Mouse (Mus musculus): ENCODE results near the gene Lrrtm4. TPM values are rescaled to one million over a fixed set of nuclear protein-coding genes. Genes with fewer than 3 reads are reported as not detected.

Lrrtm4 gene
- polyA plus RNA-seq, 1 experiment from 2014 or later: 0.90 TPM

GRCm38 (mm10) chr6:80352307-80352706, 333.6 kb downstream of the Lrrtm4 start:
- Histone ChIP-seq H3K4me3 (replicated peaks) (no peak overlapping the region), H3K36me3 (no peaks in the 10 kb centered on the region), H3K4me1 (replicated peaks) (no peaks in the 10 kb centered on the region), H3K27ac (no peak overlapping the region), H3K9me3 (no peaks in the 10 kb centered on the region), H3K27me3 (replicated peaks) (no peaks in the 10 kb centered on the region), H3K9ac (no peak overlapping the region), H3K4me2 (replicated peaks) (no peak overlapping the region)
- ATAC-seq: no peak
- 89% methylated on average over 1 of the region's 1 CpGs for WGBS

GRCm38 (mm10) chr6:80357092-80357491, 338.4 kb downstream of the Lrrtm4 start:
- 72% methylated on average over 1 of the region's 1 CpGs for WGBS
- no peaks in the 10 kb centered on the region for H3K36me3 ChIP-seq
- H3K27ac ChIP-seq: no peak overlapping the region
- H3K4me1 ChIP-seq (replicated peaks): no peaks in the 10 kb centered on the region
- H3K9me3 ChIP-seq: no peaks in the 10 kb centered on the region
- no peak overlapping the region for H3K4me2 ChIP-seq (replicated peaks)
- ATAC-seq: no peak
- H3K27me3 ChIP-seq (replicated peaks): no peaks in the 10 kb centered on the region
- no peak overlapping the region for H3K4me3 ChIP-seq (replicated peaks)
- H3K9ac ChIP-seq: no peak overlapping the region

DNA sequence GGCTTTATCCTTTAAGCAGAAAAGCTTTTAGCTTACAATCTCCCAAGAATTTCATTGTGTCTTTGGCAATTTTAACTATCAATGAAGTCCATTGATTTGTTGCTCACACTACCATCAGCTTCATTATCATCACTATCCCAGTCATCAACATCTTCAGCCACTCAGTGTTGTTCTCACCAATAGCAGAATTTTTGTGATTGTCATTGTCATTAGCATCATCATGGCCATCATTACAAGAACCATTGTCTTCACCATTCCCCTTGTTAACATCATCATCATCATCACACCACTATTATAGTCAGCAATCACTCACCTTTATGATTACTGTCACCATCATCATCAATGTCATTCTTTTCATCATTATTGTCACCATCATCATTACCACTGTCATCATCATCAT, 344.9 kb downstream of the Lrrtm4 start:
- no peak overlapping the region for H3K9ac ChIP-seq
- H3K27me3 ChIP-seq (replicated peaks): no peaks in the 10 kb centered on the region
- H3K4me2 ChIP-seq (replicated peaks): no peak overlapping the region
- H3K9me3 ChIP-seq: no peaks in the 10 kb centered on the region
- H3K4me3 ChIP-seq (replicated peaks): no peak overlapping the region
- H3K36me3 ChIP-seq: no peaks in the 10 kb centered on the region
- H3K4me1 ChIP-seq (replicated peaks): no peaks in the 10 kb centered on the region
- ATAC-seq: no peak
- no peak overlapping the region for H3K27ac ChIP-seq

GRCm38 (mm10) chr6:80366532-80366931, 347.9 kb downstream of the Lrrtm4 start:
- Histone ChIP-seq H3K9ac (no peak overlapping the region), H3K27ac (no peak overlapping the region), H3K36me3 (no peaks in the 10 kb centered on the region), H3K27me3 (replicated peaks) (no peaks in the 10 kb centered on the region), H3K4me2 (replicated peaks) (no peak overlapping the region), H3K4me3 (replicated peaks) (no peak overlapping the region), H3K9me3 (no peaks in the 10 kb centered on the region), H3K4me1 (replicated peaks) (no peaks in the 10 kb centered on the region)
- 74% methylated on average over 4 of the region's 4 CpGs for WGBS
- no peak for ATAC-seq

DNA sequence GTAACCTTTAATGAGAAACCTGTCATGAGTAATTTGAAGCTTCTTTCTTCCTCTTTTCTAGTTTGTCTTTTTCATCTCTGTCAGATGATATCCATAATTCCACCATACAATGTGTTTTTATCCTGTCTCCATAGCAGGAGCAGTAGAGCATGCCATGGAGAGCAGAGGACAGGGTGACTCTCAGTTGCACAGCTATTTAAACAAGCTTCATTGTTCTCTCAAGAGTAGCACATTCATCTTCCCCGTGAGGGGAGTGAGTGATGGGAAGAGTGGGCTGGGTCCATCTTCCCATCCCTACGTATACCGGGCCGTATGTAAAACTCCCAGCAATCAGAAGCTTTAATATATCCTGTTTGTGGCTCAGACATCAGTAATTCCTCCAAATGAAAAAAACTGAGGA, 370.9 kb downstream of the Lrrtm4 start:
- Histone ChIP-seq H3K4me3 (replicated peaks) (no peak overlapping the region), H3K9ac (no peak overlapping the region), H3K4me2 (replicated peaks) (no peak overlapping the region), H3K27ac (no peak overlapping the region), H3K9me3 (no peaks in the 10 kb centered on the region), H3K27me3 (replicated peaks) (no peaks in the 10 kb centered on the region), H3K4me1 (replicated peaks) (no peaks in the 10 kb centered on the region), H3K36me3 (no peaks in the 10 kb centered on the region)
- WGBS: 70% methylated on average over 4 of the region's 4 CpGs
- ATAC-seq: no peak

- no peak overlapping the region for H3K4me3 ChIP-seq (replicated peaks)
- ATAC-seq: no peak
- H3K36me3 ChIP-seq: no peaks in the 10 kb centered on the region
- no peaks in the 10 kb centered on the region for H3K27me3 ChIP-seq (replicated peaks)
- 58% methylated on average over 1 of the region's 1 CpGs for WGBS
- no peak overlapping the region for H3K27ac ChIP-seq
- no peak overlapping the region for H3K9ac ChIP-seq
- H3K4me1 ChIP-seq (replicated peaks): no peaks in the 10 kb centered on the region
- no peaks in the 10 kb centered on the region for H3K9me3 ChIP-seq
- no peak overlapping the region for H3K4me2 ChIP-seq (replicated peaks)
Observed at GRCm38 (mm10) chr6:80406757-80407156, 388.1 kb downstream of the Lrrtm4 start.

- no peaks in the 10 kb centered on the region for H3K4me1 ChIP-seq (replicated peaks)
- no peak overlapping the region for H3K4me3 ChIP-seq (replicated peaks)
- no peaks in the 10 kb centered on the region for H3K27me3 ChIP-seq (replicated peaks)
- H3K9ac ChIP-seq: no peak overlapping the region
- ATAC-seq: no peak
- no peaks in the 10 kb centered on the region for H3K9me3 ChIP-seq
- H3K4me2 ChIP-seq (replicated peaks): no peak overlapping the region
- no peaks in the 10 kb centered on the region for H3K36me3 ChIP-seq
- no peak overlapping the region for H3K27ac ChIP-seq
Observed at GRCm38 (mm10) chr6:80440135-80440534, 421.5 kb downstream of the Lrrtm4 start.

- Histone ChIP-seq H3K27ac (no peak overlapping the region), H3K9ac (no peak overlapping the region), H3K36me3 (no peaks in the 10 kb centered on the region), H3K4me2 (replicated peaks) (no peak overlapping the region), H3K9me3 (no peaks in the 10 kb centered on the region), H3K27me3 (replicated peaks) (no peaks in the 10 kb centered on the region), H3K4me3 (replicated peaks) (no peak overlapping the region), H3K4me1 (replicated peaks) (no peaks in the 10 kb centered on the region)
- ATAC-seq: no peak
- 56% methylated on average over 4 of the region's 4 CpGs for WGBS
Observed at GRCm38 (mm10) chr6:80470546-80470945, 451.9 kb downstream of the Lrrtm4 start.

DNA sequence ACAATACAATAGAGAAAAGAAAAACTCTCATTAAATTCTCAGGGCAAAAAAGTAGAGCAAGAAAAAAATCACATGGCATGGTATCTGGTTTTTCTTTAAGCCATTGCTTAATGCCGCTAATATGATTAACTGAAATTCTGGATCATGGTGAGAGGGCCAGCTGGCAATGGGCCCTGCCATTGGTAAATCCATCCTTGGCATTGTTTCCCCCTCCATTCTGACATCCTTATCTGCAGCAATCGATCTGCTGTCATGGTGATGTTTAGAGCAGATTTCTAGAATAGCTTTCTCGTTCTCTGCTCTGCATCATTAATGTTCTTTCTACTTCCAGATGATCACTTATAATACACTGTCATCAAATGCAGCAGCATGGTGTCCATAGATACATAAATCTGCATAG, 457.5 kb downstream of the Lrrtm4 start:
- 77% methylated on average over 3 of the region's 3 CpGs for WGBS
- no peak for ATAC-seq
- H3K27ac ChIP-seq: no peak overlapping the region

DNA sequence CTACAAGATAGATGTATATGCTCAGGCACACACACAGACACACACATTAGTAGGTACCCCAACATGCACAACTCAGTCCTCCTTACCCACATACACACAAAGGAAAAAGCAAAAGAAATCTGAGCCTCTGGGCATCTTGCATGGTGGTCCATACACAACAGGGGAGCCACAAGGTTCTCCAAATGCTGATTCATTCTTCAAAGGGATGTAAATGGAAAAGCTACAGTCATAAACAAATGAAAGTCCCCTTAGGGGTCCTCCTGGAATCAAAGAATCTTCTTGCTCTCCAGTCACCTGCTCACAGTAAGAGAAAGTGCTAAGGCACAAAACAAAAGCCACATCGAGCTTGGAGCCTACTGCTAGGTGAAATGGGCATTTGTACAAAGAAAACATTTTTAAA, 526.3 kb downstream of the Lrrtm4 start:
- ATAC-seq: no peak
- WGBS: 33% methylated on average over 1 of the region's 1 CpGs
- Histone ChIP-seq H3K4me1 (replicated peaks) (no peaks in the 10 kb centered on the region), H3K9ac (no peak overlapping the region), H3K27me3 (replicated peaks) (no peaks in the 10 kb centered on the region), H3K4me3 (replicated peaks) (no peak overlapping the region), H3K27ac (no peak overlapping the region), H3K36me3 (no peaks in the 10 kb centered on the region), H3K4me2 (replicated peaks) (no peak overlapping the region), H3K9me3 (no peaks in the 10 kb centered on the region)

More for the DNA sequence above, 457.5 kb downstream of the Lrrtm4 start:
- no peak overlapping the region for H3K9ac ChIP-seq
- no peaks in the 10 kb centered on the region for H3K27me3 ChIP-seq (replicated peaks)
- H3K4me1 ChIP-seq (replicated peaks): no peaks in the 10 kb centered on the region
- no peak overlapping the region for H3K4me2 ChIP-seq (replicated peaks)
- H3K9me3 ChIP-seq: no peaks in the 10 kb centered on the region
- H3K36me3 ChIP-seq: no peaks in the 10 kb centered on the region
- H3K4me3 ChIP-seq (replicated peaks): no peak overlapping the region

- Histone ChIP-seq H3K36me3 (no peaks in the 10 kb centered on the region), H3K9me3 (no peaks in the 10 kb centered on the region), H3K4me1 (replicated peaks) (no peaks in the 10 kb centered on the region), H3K27ac (no peak overlapping the region), H3K27me3 (replicated peaks) (no peaks in the 10 kb centered on the region), H3K4me3 (replicated peaks) (no peak overlapping the region), H3K9ac (no peak overlapping the region), H3K4me2 (replicated peaks) (no peak overlapping the region)
- ATAC-seq: no peak
Observed at GRCm38 (mm10) chr6:80549907-80550306, 531.2 kb downstream of the Lrrtm4 start.

- Histone ChIP-seq H3K27me3 (replicated peaks) (no peaks in the 10 kb centered on the region), H3K27ac (no peak overlapping the region), H3K4me3 (replicated peaks) (no peak overlapping the region), H3K4me1 (replicated peaks) (no peaks in the 10 kb centered on the region), H3K36me3 (no peaks in the 10 kb centered on the region), H3K9ac (no peak overlapping the region), H3K9me3 (no peaks in the 10 kb centered on the region), H3K4me2 (replicated peaks) (no peak overlapping the region)
- WGBS: 96% methylated on average over 2 of the region's 2 CpGs
- ATAC-seq: no peak
Observed at GRCm38 (mm10) chr6:80553398-80553797, 534.7 kb downstream of the Lrrtm4 start.

DNA sequence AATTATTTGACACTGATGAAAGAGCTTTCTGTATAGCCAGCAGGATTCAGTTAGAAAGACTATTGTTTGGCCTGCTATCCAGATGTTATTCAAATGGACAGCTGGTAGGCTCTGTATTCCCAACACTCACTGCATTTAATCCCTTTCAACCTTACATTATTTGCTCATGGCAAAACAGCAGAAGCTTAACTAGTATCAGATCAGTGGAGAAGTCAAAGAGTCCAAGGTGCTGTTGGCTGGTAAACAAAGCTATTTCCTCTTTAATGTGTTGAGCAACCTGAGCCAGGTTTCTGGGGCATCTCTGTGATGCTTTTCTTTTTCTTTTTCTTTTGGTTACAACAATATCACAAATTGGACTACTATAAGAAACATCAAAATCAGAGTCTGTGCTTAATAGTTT, 536.3 kb downstream of the Lrrtm4 start:
- Histone ChIP-seq H3K4me3 (replicated peaks) (no peak overlapping the region), H3K27ac (no peak overlapping the region), H3K9ac (no peak overlapping the region), H3K36me3 (no peaks in the 10 kb centered on the region), H3K27me3 (replicated peaks) (no peaks in the 10 kb centered on the region), H3K9me3 (no peaks in the 10 kb centered on the region), H3K4me1 (replicated peaks) (no peaks in the 10 kb centered on the region), H3K4me2 (replicated peaks) (no peak overlapping the region)
- no peak for ATAC-seq

GRCm38 (mm10) chr6:80577227-80577626, 558.5 kb downstream of the Lrrtm4 start:
- Histone ChIP-seq H3K27ac (no peak overlapping the region), H3K9ac (no peak overlapping the region), H3K4me2 (replicated peaks) (no peak overlapping the region), H3K27me3 (replicated peaks) (no peaks in the 10 kb centered on the region), H3K36me3 (no peaks in the 10 kb centered on the region), H3K4me1 (replicated peaks) (no peaks in the 10 kb centered on the region), H3K4me3 (replicated peaks) (no peak overlapping the region), H3K9me3 (no peaks in the 10 kb centered on the region)
- no peak for ATAC-seq
- 88% methylated on average over 2 of the region's 2 CpGs for WGBS

Measured in intestine, embryonic 15.5 days (tissue).